Mouse (Mus musculus) MEL (cell line): ENCODE measurements around the gene Matn1. TPM values are rescaled to one million over a fixed set of nuclear protein-coding genes. Genes with fewer than 3 reads are reported as not detected.

Experiments used
- DNase-seq: peaks from one replicate; pipeline ENCODE4 v3.0.0; 2011; ENCODE audit warnings: low read depth, low spot score
- H3K27ac ChIP-seq: 2 replicates; pipeline ENCODE4 v1.5.1; 2012; ENCODE audit warnings: low read depth, mild to moderate bottlenecking, control low read depth, low read length, moderate library complexity; ENCODE audit not compliant: control insufficient read depth
- H3K27me3 ChIP-seq, 2 experiments: fragments of 150-350 bp in 1 of 2; sonication (generic) in 1 of 2; 2 replicates each; pipeline ENCODE4 v1.6.1; 2012; ENCODE audit warnings: low read length in 2 of 2, mild to moderate bottlenecking in 2 of 2, improper control_type of control experiment in 1 of 2, moderate library complexity in 1 of 2; ENCODE audit not compliant: insufficient read depth in 2 of 2, control insufficient read depth in 1 of 2
- H3K36me3 ChIP-seq, 2 experiments: 2 replicates each; pipeline ENCODE4 v1.6.1; 2012 to 2014; ENCODE audit warnings: low read length in 2 of 2, improper control_type of control experiment in 1 of 2, inconsistent platforms in 1 of 2, mild to moderate bottlenecking in 1 of 2; ENCODE audit not compliant: insufficient read depth in 2 of 2, control insufficient read depth in 1 of 2
- H3K4me1 ChIP-seq, 2 experiments: fragments of 150-350 bp in 1 of 2; sonication (generic) in 1 of 2; 2 replicates each; pipeline ENCODE4 v1.6.1; 2012; ENCODE audit warnings: low read length in 2 of 2, improper control_type of control experiment in 1 of 2, mild to moderate bottlenecking in 1 of 2; ENCODE audit not compliant: insufficient read depth in 2 of 2, control insufficient read depth in 1 of 2
- H3K4me3 ChIP-seq, 2 experiments: fragments of 150-350 bp in 1 of 2; sonication (generic) in 1 of 2; 2 replicates each; pipeline ENCODE4 v1.5.1; 2012; ENCODE audit warnings: low read depth in 2 of 2, low read length in 2 of 2, mild to moderate bottlenecking in 2 of 2, moderate library complexity in 2 of 2, control low read depth in 1 of 2, improper control_type of control experiment in 1 of 2; ENCODE audit not compliant: control insufficient read depth in 1 of 2, insufficient read depth in 1 of 2
- H3K79me2 ChIP-seq: 2 replicates; pipeline ENCODE4 v1.6.1; 2012; ENCODE audit warnings: mild to moderate bottlenecking, low read length, moderate library complexity; ENCODE audit not compliant: control insufficient read depth, poor library complexity, insufficient read depth
- H3K9ac ChIP-seq: 2 replicates; pipeline ENCODE4 v1.6.1; 2012; ENCODE audit warnings: low read depth, mild to moderate bottlenecking, control low read depth, low read length, moderate library complexity; ENCODE audit not compliant: control insufficient read depth, poor library complexity, severe bottlenecking
- H3K9me3 ChIP-seq: fragments of 150-350 bp; sonication (generic); replicated peaks from 2 replicates; pipeline ENCODE4 v1.6.1; 2012; ENCODE audit warnings: mild to moderate bottlenecking, low read length, improper control_type of control experiment, moderate library complexity; ENCODE audit not compliant: insufficient read depth
- CHD1 ChIP-seq: IDR thresholded peaks from 2 replicates; pipeline ENCODE4 v1.6.1; 2012; ENCODE audit warnings: low read depth, mild to moderate bottlenecking, inconsistent platforms, low read length, improper control_type of control experiment
- CHD2 ChIP-seq: IDR thresholded peaks from 2 replicates; pipeline ENCODE4 v1.6.1; 2011; ENCODE audit warnings: low read length, improper control_type of control experiment
- EP300 ChIP-seq, 2 experiments: IDR thresholded peaks; 2 replicates each; pipeline ENCODE4 v1.6.1; 2011; ENCODE audit warnings: improper control_type of control experiment in 2 of 2, low read length in 2 of 2, low read depth in 1 of 2, mild to moderate bottlenecking in 1 of 2
- ETS1 ChIP-seq: IDR thresholded peaks from 2 replicates; pipeline ENCODE4 v1.6.1; 2012; ENCODE audit warnings: low read depth, mild to moderate bottlenecking, inconsistent platforms, low read length, improper control_type of control experiment, moderate library complexity
- GABPA ChIP-seq: IDR thresholded peaks from 2 replicates; pipeline ENCODE4 v1.6.1; 2012; ENCODE audit warnings: low read depth, mild to moderate bottlenecking, inconsistent platforms, low read length, improper control_type of control experiment, moderate library complexity
- JUND ChIP-seq: IDR thresholded peaks from 2 replicates; pipeline ENCODE4 v1.6.1; 2011; ENCODE audit warnings: low read depth, mild to moderate bottlenecking, improper control_type of control experiment, low read length
- KAT2A ChIP-seq: conservative IDR thresholded peaks from 2 replicates; pipeline ENCODE4 v1.6.1; 2012; ENCODE audit warnings: low read depth, low read length, improper control_type of control experiment, inconsistent platforms
- MAFK ChIP-seq: IDR thresholded peaks from 2 replicates; pipeline ENCODE4 v1.6.1; 2011; ENCODE audit warnings: low read depth, mild to moderate bottlenecking, low read length, improper control_type of control experiment, borderline replicate concordance
- MAX ChIP-seq: IDR thresholded peaks from 2 replicates; pipeline ENCODE4 v1.6.1; 2011; ENCODE audit warnings: low read length, improper control_type of control experiment
- MAZ ChIP-seq: IDR thresholded peaks from 2 replicates; pipeline ENCODE4 v1.6.1; 2012; ENCODE audit warnings: low read depth, mild to moderate bottlenecking, inconsistent platforms, low read length, improper control_type of control experiment
- MEF2A ChIP-seq: IDR thresholded peaks from 2 replicates; pipeline ENCODE4 v1.6.1; 2014; ENCODE audit warnings: low read depth, mild to moderate bottlenecking, inconsistent platforms, low read length, improper control_type of control experiment; ENCODE audit not compliant: poor library complexity, insufficient replicate concordance, severe bottlenecking; ENCODE audit errors: extremely low read depth
- MXI1 ChIP-seq: IDR thresholded peaks from 2 replicates; pipeline ENCODE4 v1.6.1; 2011; ENCODE audit warnings: mild to moderate bottlenecking, low read depth, low read length, improper control_type of control experiment
- MYC ChIP-seq: IDR thresholded peaks from 2 replicates; pipeline ENCODE4 v1.6.1; 2011; ENCODE audit warnings: low read depth, mild to moderate bottlenecking, low read length, improper control_type of control experiment, moderate library complexity
- NRF1 ChIP-seq: IDR thresholded peaks from 2 replicates; pipeline ENCODE4 v1.6.1; 2014; ENCODE audit warnings: low read depth, mild to moderate bottlenecking, inconsistent platforms, low read length, improper control_type of control experiment, moderate library complexity; ENCODE audit not compliant: poor library complexity, insufficient read depth, severe bottlenecking
- POLR2A ChIP-seq, 2 experiments: IDR thresholded peaks; 2 replicates each; pipeline ENCODE4 v1.6.1; 2011 to 2012; ENCODE audit warnings: low read length in 2 of 2, mild to moderate bottlenecking in 2 of 2, control low read depth in 1 of 2, improper control_type of control experiment in 1 of 2, low read depth in 1 of 2, moderate library complexity in 1 of 2; ENCODE audit not compliant: control insufficient read depth in 1 of 2, insufficient read depth in 1 of 2, poor library complexity in 1 of 2
- SIN3A ChIP-seq: IDR thresholded peaks from 2 replicates; pipeline ENCODE4 v1.6.1; 2012; ENCODE audit warnings: low read length, improper control_type of control experiment, inconsistent platforms
- SMC3 ChIP-seq: IDR thresholded peaks from 2 replicates; pipeline ENCODE4 v1.6.1; 2011; ENCODE audit warnings: low read depth, low read length, improper control_type of control experiment
- TAL1 ChIP-seq: IDR thresholded peaks from 2 replicates; pipeline ENCODE4 v1.6.1; 2012; ENCODE audit warnings: mild to moderate bottlenecking, inconsistent platforms, low read length, moderate library complexity, mixed read lengths
- TCF12 ChIP-seq: IDR thresholded peaks from 2 replicates; pipeline ENCODE4 v1.6.1; 2014; ENCODE audit warnings: low read depth, mild to moderate bottlenecking, inconsistent platforms, low read length, improper control_type of control experiment, moderate library complexity
- USF1 ChIP-seq: IDR thresholded peaks from 2 replicates; pipeline ENCODE4 v1.6.1; 2014; ENCODE audit warnings: low read depth, mild to moderate bottlenecking, inconsistent platforms, low read length, improper control_type of control experiment, moderate library complexity
- ZC3H11A ChIP-seq: IDR thresholded peaks from 2 replicates; pipeline ENCODE4 v1.6.1; 2012; ENCODE audit warnings: low read depth, mild to moderate bottlenecking, inconsistent platforms, low read length, improper control_type of control experiment
- polyA plus RNA-seq, 2 experiments: library from polyadenylated mRNA; stranded (reverse) in 1 of 2; unstranded in 1 of 2; fragments of >175 nt in 1 of 2; fragments of >200 nt in 1 of 2; gene quantifications; 2 replicates each; pipeline versions ENCODE4 v1.2.1 to v1.2.4; 2012; ENCODE audit warnings: low replicate concordance in 2 of 2, low read depth in 1 of 2; ENCODE audit not compliant: insufficient read length in 2 of 2, insufficient read depth in 1 of 2, missing spikeins in 1 of 2
- total RNA-seq: library from RNA; depleted of rRNA; stranded (reverse); fragments of 300-350 nt; gene quantifications from 2 replicates; pipeline ENCODE4 v1.2.3, GENCODE M21; 2012

The Matn1 gene
- total and polyA plus RNA-seq, 3 experiments: not detected

DNA sequence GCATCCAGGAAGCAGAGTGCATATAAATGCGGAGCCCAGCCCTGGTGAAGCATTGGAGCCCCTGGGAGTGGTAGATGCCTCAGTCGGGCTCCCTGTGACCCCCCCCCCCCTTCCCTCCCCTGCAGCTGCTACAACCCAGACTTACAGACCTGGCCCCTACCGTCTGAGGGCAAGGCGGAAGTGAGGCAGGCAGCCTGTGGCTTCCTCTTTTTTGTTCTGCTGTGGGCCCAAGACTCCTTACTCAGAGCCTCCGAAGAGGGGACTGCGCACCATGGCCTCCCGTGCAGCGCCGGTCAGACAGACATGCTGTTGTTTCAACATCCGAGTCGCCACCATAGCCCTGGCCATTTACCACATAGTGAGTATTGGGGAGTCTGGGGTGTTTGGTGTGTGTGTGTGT is 31.1 kb upstream of the Matn1 start, which contains the start of gene Laptm5 (continued):
- TF ChIP-seq EP300 (IDR thresholded peaks at IDR 0.05; ENCODE audit: low read depth in 1 of 2, low read length in 2 of 2): peak in 1 of 2 experiments; percentile 57; a peak in 3 of 4 replicates
- TF ChIP-seq NRF1: 0 out of 2 replicates have a peak, but pooled peaks have one; percentile 32
- no peak for TF ChIP-seq USF1
- TF ChIP-seq TAL1: no peak
- TF ChIP-seq MAX: no peak
- no peak for TF ChIP-seq MYC
- TF ChIP-seq SMC3: no peak
- peak; percentile 64 for TF ChIP-seq ETS1
- TF ChIP-seq CHD1: no peak
- TF ChIP-seq ZC3H11A: no peak
- no peak for TF ChIP-seq CHD2
- TF ChIP-seq POLR2A (IDR thresholded peaks at IDR 0.05; ENCODE audit: control insufficient read depth in 1 of 2, insufficient read depth in 1 of 2, low read depth in 1 of 2, low read length in 2 of 2, poor library complexity in 1 of 2): peak; percentile 83 to 88
- TF ChIP-seq MXI1: no peak
- TF ChIP-seq SIN3A: peak; percentile 65; the same call in 1 of the 2 replicates
- no peak for TF ChIP-seq KAT2A

DNA sequence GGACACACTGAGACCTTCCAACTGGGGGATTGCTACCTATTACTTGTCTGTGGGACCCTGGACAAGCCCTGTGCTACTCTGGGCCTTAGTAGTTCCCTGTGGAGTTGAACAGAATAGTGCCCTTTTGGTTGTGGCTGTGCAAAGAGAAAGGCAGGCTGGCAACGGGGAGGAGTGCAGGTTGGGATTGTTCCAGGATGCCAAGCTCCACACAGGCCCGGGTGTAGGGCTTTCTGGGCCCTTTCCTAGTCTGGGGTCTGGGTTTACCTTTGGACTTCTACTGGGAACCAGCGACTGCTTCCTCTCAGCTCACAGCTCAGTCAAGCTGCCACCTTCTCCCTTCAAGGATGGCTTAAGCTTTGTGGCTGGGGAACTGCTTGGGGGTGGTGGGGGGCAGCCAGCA is 30.7 kb upstream of the Matn1 start:
- H3K9ac ChIP-seq: peak overlapping the region; percentile 96
- peaks cover 50% of the 10 kb centered on the region for H3K79me2 ChIP-seq
- peak overlapping the region; percentile 96 for H3K27ac ChIP-seq
- peaks cover 17 to 67% of the 10 kb centered on the region in 2 experiments for H3K4me1 ChIP-seq
- no peak for TF ChIP-seq CHD2
- no peak for TF ChIP-seq MXI1
- no peak for TF ChIP-seq MAX
- TF ChIP-seq MAZ: no peak
- TF ChIP-seq JUND: no peak
- no peak for TF ChIP-seq ETS1
- no peak; a peak in 1 of 4 replicates for TF ChIP-seq POLR2A (IDR thresholded peaks at IDR 0.05; ENCODE audit: control insufficient read depth in 1 of 2, insufficient read depth in 1 of 2, low read depth in 1 of 2, low read length in 2 of 2, poor library complexity in 1 of 2)
- TF ChIP-seq EP300 (IDR thresholded peaks at IDR 0.05; ENCODE audit: low read depth in 1 of 2, low read length in 2 of 2): no peak
- TF ChIP-seq MEF2A: no peak
- no peak for TF ChIP-seq SMC3
- TF ChIP-seq TCF12: no peak
- TF ChIP-seq MAFK: no peak
- no peak for TF ChIP-seq KAT2A
- no peak for TF ChIP-seq GABPA
- TF ChIP-seq NRF1: no peak
- TF ChIP-seq SIN3A: no peak
- TF ChIP-seq, all 39 proteins: peak for 0
- DNase-seq: no peak
- Histone ChIP-seq H3K9me3 (no peaks in the 10 kb centered on the region), H3K27me3 (no peaks in the 10 kb centered on the region), H3K36me3 (peaks cover 0 to 55% of the 10 kb centered on the region in 2 experiments; a peak in 2 of 4 replicates), H3K4me3 (peak overlapping the region; percentile 68 to 96)
